Mouse (Mus musculus) spleen, adult 12 weeks (tissue): ENCODE data around the gene Ikbkg.
A peak's percentile ranks its signal among the peaks of the same experiment; 100 is the strongest.
"Not testable (repeated sequence)": the region's sequence is repeated elsewhere in the genome, so short reads cannot be mapped to it uniquely, and the experiment has no call there.

Source experiments
- DNase-seq: peaks from one replicate; pipeline ENCODE4 v3.0.0; 2022; ENCODE audit warnings: low spot score

The Ikbkg gene

GRCm38 (mm10) chrX:74392535-74393443 lies at the start of gene Ikbkg, which contains the start of gene Fam3a:
Gene Ikbkg, plus strand, starts transcription at chrX:74393290.
Gene Fam3a, minus strand, starts transcription at chrX:74393272.
- peak; percentile 73 for DNase-seq

- no peak for DNase-seq
These were observed 40.2 kb upstream of the Ikbkg start for GRCm38 (mm10) chrX:74352645-74353466.

GRCm38 (mm10) chrX:74353467-74353770 lies 39.7 kb upstream of the Ikbkg start, which contains the start of gene Lage3:
Gene Lage3, minus strand, starts transcription at chrX:74353618.
- peak; percentile 42 for DNase-seq

- DNase-seq, result not testable (repeated sequence)
These were observed 36.0 kb upstream of the Ikbkg start for GRCm38 (mm10) chrX:74357069-74357468.

- no peak for DNase-seq
These were observed 33.9 kb upstream of the Ikbkg start for GRCm38 (mm10) chrX:74359171-74359570.

GRCm38 (mm10) chrX:74367512-74367911 lies 25.6 kb upstream of the Ikbkg start:
- no peak for DNase-seq

GRCm38 (mm10) chrX:74368209-74368909 lies 24.7 kb upstream of the Ikbkg start:
- DNase-seq, result peak; percentile 59

- DNase-seq, result peak; percentile 78
These were observed 20.1 kb upstream of the Ikbkg start, which contains the start of the genes Ubl4a and Slc10a3 for GRCm38 (mm10) chrX:74372888-74373549. Gene Ubl4a, minus strand, starts transcription at chrX:74373218. Gene Slc10a3, minus strand, starts transcription at chrX:74373349.

- no peak for DNase-seq
These were observed 8.6 kb upstream of the Ikbkg start for GRCm38 (mm10) chrX:74384451-74384850.

- no peak for DNase-seq
These were observed 4.9 kb upstream of the Ikbkg start for GRCm38 (mm10) chrX:74388153-74388552.

GRCm38 (mm10) chrX:74400136-74400535 lies 7.0 kb downstream of the Ikbkg start:
- DNase-seq, result no peak

GRCm38 (mm10) chrX:74408340-74408739 lies 15.2 kb downstream of the Ikbkg start:
- no peak for DNase-seq

- DNase-seq, result peak; percentile 34
These were observed 20.3 kb downstream of the Ikbkg start for GRCm38 (mm10) chrX:74413377-74413776.

GRCm38 (mm10) chrX:74424443-74424842 lies 31.4 kb downstream of the Ikbkg start:
- no peak for DNase-seq

- peak; percentile 64 for DNase-seq
These were observed 32.1 kb downstream of the Ikbkg start for GRCm38 (mm10) chrX:74425195-74425594.

GRCm38 (mm10) chrX:74426256-74426655 lies 33.2 kb downstream of the Ikbkg start:
- DNase-seq, result no peak

GRCm38 (mm10) chrX:74427116-74427515 lies 34.0 kb downstream of the Ikbkg start:
- DNase-seq, result no peak

- DNase-seq, result no peak
These were observed 35.2 kb downstream of the Ikbkg start for GRCm38 (mm10) chrX:74428146-74428825.

- peak; percentile 84 for DNase-seq
These were observed 35.8 kb downstream of the Ikbkg start, which contains the start of gene G6pdx for GRCm38 (mm10) chrX:74428826-74429276. Gene G6pdx, minus strand, starts transcription at chrX:74429194.

GRCm38 (mm10) chrX:74429290-74429821 lies 36.3 kb downstream of the Ikbkg start:
- DNase-seq, result peak; percentile 65
